Mouse (Mus musculus) brain, embryonic 14.5 days (tissue): Measurements from ENCODE around the gene Gm49342.

ENCODE experiments used
- CTCF ChIP-seq: fragments of 200-500 bp; IDR thresholded peaks from 2 replicates; pipeline ENCODE4 v1.5.1; 2012; ENCODE audit warnings: inconsistent platforms, mild to moderate bottlenecking, moderate library complexity, borderline replicate concordance; ENCODE audit not compliant: insufficient read depth, insufficient read length; ENCODE audit errors: extremely low read depth
- POLR2A ChIP-seq: fragments of 200-500 bp; IDR thresholded peaks from 2 replicates; pipeline ENCODE4 v1.6.1; 2012; ENCODE audit warnings: mild to moderate bottlenecking, inconsistent platforms, borderline replicate concordance; ENCODE audit not compliant: poor library complexity, insufficient read depth, insufficient read length, severe bottlenecking; ENCODE audit errors: extremely low read depth

- TF ChIP-seq CTCF (no peak), POLR2A (no peak)
Observed at GRCm38 (mm10) chr14:50975001-50975400, 30.7 kb downstream of the Gm49342 start.
